Mouse (Mus musculus) spleen, postnatal 10 days (tissue): Measurements from ENCODE around the gene Mas1.

Source experiments
- DNase-seq, 2 experiments: peaks; one replicate each; pipeline ENCODE4 v3.0.0; 2021 to 2022; ENCODE audit warnings: low spot score in 2 of 2

The Mas1 gene

GRCm38 (mm10) chr17:12872275-12873028, 4.5 kb upstream of the Mas1 start:
- DNase-seq: no peak

GRCm38 (mm10) chr17:12868640-12869039, 697 bp upstream of the Mas1 start:
- DNase-seq: no peak

- DNase-seq: no peak
Measured at GRCm38 (mm10) chr17:12866853-12867252, 1.1 kb downstream of the Mas1 start.

- no peak for DNase-seq
Measured at GRCm38 (mm10) chr17:12865407-12865806, 2.5 kb downstream of the Mas1 start.

- no peak for DNase-seq
Measured at GRCm38 (mm10) chr17:12864111-12864510, 3.8 kb downstream of the Mas1 start.

GRCm38 (mm10) chr17:12859006-12859520, 8.9 kb downstream of the Mas1 start:
- no peak for DNase-seq

- no peak for DNase-seq
Measured at GRCm38 (mm10) chr17:12858072-12858471, 9.9 kb downstream of the Mas1 start.

- no peak for DNase-seq
Measured at GRCm38 (mm10) chr17:12857395-12857794, 10.5 kb downstream of the Mas1 start.

GRCm38 (mm10) chr17:12854386-12854785, 13.6 kb downstream of the Mas1 start:
- no peak for DNase-seq

GRCm38 (mm10) chr17:12853821-12854220, 14.1 kb downstream of the Mas1 start:
- DNase-seq: no peak

GRCm38 (mm10) chr17:12851689-12852088, 16.3 kb downstream of the Mas1 start:
- no peak for DNase-seq

GRCm38 (mm10) chr17:12849778-12850382, 18.1 kb downstream of the Mas1 start:
- no peak for DNase-seq

GRCm38 (mm10) chr17:12847736-12848135, 20.2 kb downstream of the Mas1 start:
- no peak for DNase-seq

GRCm38 (mm10) chr17:12846474-12846873, 21.5 kb downstream of the Mas1 start:
- no peak for DNase-seq

GRCm38 (mm10) chr17:12845862-12846261, 22.1 kb downstream of the Mas1 start:
- DNase-seq: no peak

GRCm38 (mm10) chr17:12844540-12844939, 23.4 kb downstream of the Mas1 start:
- no peak for DNase-seq

GRCm38 (mm10) chr17:12843826-12844225, 24.1 kb downstream of the Mas1 start:
- DNase-seq: no peak

GRCm38 (mm10) chr17:12839475-12840267, 28.3 kb downstream of the Mas1 start:
- no peak for DNase-seq

- DNase-seq: no peak
Measured at GRCm38 (mm10) chr17:12835738-12836137, 32.2 kb downstream of the Mas1 start.

- no peak for DNase-seq
Measured at GRCm38 (mm10) chr17:12834826-12835225, 33.1 kb downstream of the Mas1 start.

- no peak for DNase-seq
Measured at GRCm38 (mm10) chr17:12834317-12834716, 33.6 kb downstream of the Mas1 start.

- DNase-seq: no peak
Measured at GRCm38 (mm10) chr17:12832657-12833056, 35.3 kb downstream of the Mas1 start.
